Mouse (Mus musculus): ENCODE results near the gene Nlrc5. TPM values are rescaled to one million over a fixed set of nuclear protein-coding genes. Genes with fewer than 3 reads are reported as not detected.

Nlrc5 gene
- polyA plus RNA-seq (2014; fragmentation: Nextera tagmentation; extraction: Ambion mirVana): 0.11 and 0.46 TPM in 2 replicates

DNA sequence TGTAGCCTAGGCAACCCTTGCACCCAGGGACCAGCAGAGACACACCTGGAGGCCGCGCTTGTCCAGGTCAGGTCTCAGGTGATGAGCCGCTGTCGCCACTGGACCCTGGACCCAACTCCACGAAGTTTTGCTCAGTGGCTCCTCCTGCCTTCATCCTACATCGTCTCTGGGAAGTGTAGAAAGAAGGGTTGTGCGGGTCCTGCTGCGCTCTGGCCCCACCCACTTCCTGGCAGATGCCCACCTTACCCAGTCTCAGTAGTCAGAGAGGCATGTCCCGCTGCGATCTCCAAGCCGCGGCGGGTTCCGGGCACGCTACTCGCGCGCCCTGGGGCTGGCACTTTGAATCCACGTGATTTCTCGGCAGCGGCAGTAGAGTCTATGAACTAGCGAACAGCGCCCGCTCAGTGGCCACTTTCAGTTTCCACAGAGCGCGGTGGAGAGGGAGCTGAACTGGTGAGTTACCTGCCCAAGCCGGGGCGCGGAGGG, at the start of gene Nlrc5:
Gene Nlrc5 (plus strand): TSS at position 376 of the 486 bp plus-strand sequence.
- H3K36me3 ChIP-seq (ENCODE audit: insufficient read depth): no peaks in the 10 kb centered on the region
- H3K4me3 ChIP-seq (ENCODE audit: low read depth, low read length): peak within 1 kb of the TSS; percentile 40
- DNase-seq (peak; percentile 75), ATAC-seq (ENCODE audit: insufficient read depth) (peak; percentile 63; the same call in 1 of the 2 replicates)
- H3K4me1 ChIP-seq (ENCODE audit: insufficient read depth): no peaks in the 10 kb centered on the region
- peak within 1 kb of the TSS; percentile 80 for H3K4me2 ChIP-seq
- TF ChIP-seq CTCF (IDR thresholded peaks at IDR 0.05; ENCODE audit: low read depth): no peak
- H3K9me3 ChIP-seq (ENCODE audit: low read depth, low read length): no peaks in the 10 kb centered on the region
- H3K9ac ChIP-seq: peak within 1 kb of the TSS; percentile 33; the same call in 1 of the 2 replicates
- 3% methylated on average over 29 of the region's 29 CpGs for WGBS
- H3K27ac ChIP-seq (ENCODE audit: low read depth): no peak within 1 kb of the TSS
- peaks cover 8% of the 10 kb centered on the region; the same call in 1 of the 2 replicates for H3K27me3 ChIP-seq (ENCODE audit: insufficient read depth, low read length)

- no peak for ATAC-seq (ENCODE audit: insufficient read depth)
Observed at GRCm38 (mm10) chr8:94385506-94386213, 48.5 kb upstream of the Nlrc5 start.

DNA sequence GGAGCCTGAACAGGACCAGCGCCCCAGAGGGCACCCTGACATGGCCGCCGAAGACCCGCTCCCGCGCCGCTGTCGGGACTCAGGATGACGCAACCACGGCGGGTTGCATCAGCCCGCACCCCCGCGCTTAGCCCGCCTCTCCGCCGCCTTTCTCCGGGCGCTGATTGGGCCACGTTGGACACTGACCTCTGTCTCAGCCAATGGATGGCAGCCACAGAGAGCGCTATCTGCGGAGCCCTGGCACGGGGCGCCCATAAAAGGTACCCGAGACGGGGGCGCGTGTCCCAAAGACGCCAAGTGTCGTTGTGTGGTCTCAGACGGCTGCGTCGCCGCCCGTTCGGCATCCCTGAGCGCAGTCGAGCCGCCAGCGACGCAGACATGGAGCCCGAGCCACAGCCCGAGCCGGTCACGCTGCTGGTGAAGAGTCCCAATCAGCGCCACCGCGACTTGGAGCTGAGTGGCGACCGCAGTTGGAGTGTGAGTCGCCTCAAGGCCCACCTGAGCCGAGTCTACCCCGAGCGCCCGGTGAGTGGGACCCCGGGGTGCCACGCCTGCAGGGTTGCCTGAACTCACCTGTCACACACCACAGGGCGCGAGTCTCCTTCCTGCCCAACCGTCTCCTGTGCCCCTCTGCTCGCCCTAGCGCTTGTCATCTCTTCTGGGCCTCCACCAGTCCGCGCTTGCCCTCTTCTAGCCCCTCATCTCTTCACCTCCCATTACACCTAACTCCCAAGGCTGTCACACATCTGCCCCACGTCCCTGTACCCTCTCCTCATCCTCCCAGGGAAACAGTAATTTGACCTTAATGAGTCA, 47.7 kb upstream of the Nlrc5 start, which contains the start of gene Herpud1:
Gene Herpud1 (plus strand): TSS at position 225 of the 813 bp plus-strand sequence.
- H3K36me3 ChIP-seq (ENCODE audit: insufficient read depth): peaks cover 25% of the 10 kb centered on the region
- H3K9me3 ChIP-seq (ENCODE audit: low read depth, low read length): no peaks in the 10 kb centered on the region
- no peaks in the 10 kb centered on the region for H3K27me3 ChIP-seq (ENCODE audit: insufficient read depth, low read length)
- TF ChIP-seq CTCF (IDR thresholded peaks at IDR 0.05; ENCODE audit: low read depth): no peak
- H3K9ac ChIP-seq: peak within 1 kb of the TSS; percentile 84
- peak within 1 kb of the TSS; percentile 91 for H3K27ac ChIP-seq (ENCODE audit: low read depth)
- WGBS: under 1% methylated on average over 65 of the region's 65 CpGs
- ATAC-seq (ENCODE audit: insufficient read depth) (peak; percentile 98), DNase-seq (peak; percentile 98)
- H3K4me3 ChIP-seq (ENCODE audit: low read depth, low read length): peak within 1 kb of the TSS; percentile 91
- peaks cover 6% of the 10 kb centered on the region; the same call in 1 of the 2 replicates for H3K4me1 ChIP-seq (ENCODE audit: insufficient read depth)
- H3K4me2 ChIP-seq: peak within 1 kb of the TSS; percentile 89

More at GRCm38 (mm10) chr8:94385506-94386213, 48.5 kb upstream of the Nlrc5 start:
- no peak for DNase-seq
- Histone ChIP-seq H3K4me3 (ENCODE audit: low read depth, low read length) (peak overlapping the region; percentile 91), H3K27ac (ENCODE audit: low read depth) (peak overlapping the region; percentile 85), H3K36me3 (ENCODE audit: insufficient read depth) (peaks cover 17% of the 10 kb centered on the region), H3K27me3 (ENCODE audit: insufficient read depth, low read length) (no peaks in the 10 kb centered on the region), H3K9me3 (ENCODE audit: low read depth, low read length) (no peaks in the 10 kb centered on the region), H3K4me1 (ENCODE audit: insufficient read depth) (peaks cover 6% of the 10 kb centered on the region; the same call in 1 of the 2 replicates), H3K4me2 (peak overlapping the region; percentile 89), H3K9ac (peak overlapping the region; percentile 84)
- 26% methylated on average over 20 of the region's 20 CpGs for WGBS
- TF ChIP-seq CTCF (IDR thresholded peaks at IDR 0.05; ENCODE audit: low read depth): 0 out of 2 replicates have a peak, but pooled peaks have one; percentile 3

DNA sequence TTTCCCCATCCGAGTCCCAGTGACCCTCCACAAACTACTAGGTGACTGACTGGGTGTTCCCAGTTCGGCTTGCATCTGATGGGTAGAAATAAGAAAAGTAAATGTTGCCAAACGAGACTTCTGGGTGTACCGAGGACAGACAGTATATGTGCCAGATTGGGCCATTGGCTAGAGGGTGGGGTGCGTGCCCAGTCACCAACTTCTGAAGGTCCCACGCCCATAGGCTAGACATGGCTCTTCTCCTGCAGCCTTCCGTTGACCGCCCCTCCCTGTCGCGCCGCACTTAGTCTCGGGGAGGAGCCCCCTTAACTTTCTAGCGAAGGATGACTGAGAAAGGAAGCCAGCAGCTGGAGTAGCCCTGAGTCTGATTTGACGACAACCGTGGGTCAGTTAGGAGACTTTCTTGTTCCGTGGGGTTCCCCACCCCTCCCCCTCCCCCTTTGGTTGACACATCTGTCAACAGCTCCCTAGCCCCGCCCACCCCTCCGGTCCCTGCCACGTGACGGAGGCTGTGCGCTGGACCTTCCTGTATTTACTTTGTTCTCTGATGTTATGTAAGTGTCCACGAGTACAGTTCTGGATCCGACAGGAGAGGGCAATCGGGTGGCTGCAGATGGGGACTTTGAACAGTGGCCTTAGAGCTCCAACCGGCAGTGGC, 47.0 kb upstream of the Nlrc5 start:
- ATAC-seq (ENCODE audit: insufficient read depth) (peak; percentile 67), DNase-seq (peak; percentile 86)
- peaks cover 6% of the 10 kb centered on the region; the same call in 1 of the 2 replicates for H3K4me1 ChIP-seq (ENCODE audit: insufficient read depth)
- peak overlapping the region; percentile 91 for H3K27ac ChIP-seq (ENCODE audit: low read depth)
- H3K9ac ChIP-seq: peak overlapping the region; percentile 84
- no peaks in the 10 kb centered on the region for H3K9me3 ChIP-seq (ENCODE audit: low read depth, low read length)
- no peaks in the 10 kb centered on the region for H3K27me3 ChIP-seq (ENCODE audit: insufficient read depth, low read length)
- WGBS: under 1% methylated on average over 21 of the region's 25 CpGs
- peak overlapping the region; percentile 91 for H3K4me3 ChIP-seq (ENCODE audit: low read depth, low read length)
- TF ChIP-seq CTCF (IDR thresholded peaks at IDR 0.05; ENCODE audit: low read depth): no peak
- peaks cover 32% of the 10 kb centered on the region for H3K36me3 ChIP-seq (ENCODE audit: insufficient read depth)
- H3K4me2 ChIP-seq: peak overlapping the region; percentile 89

DNA sequence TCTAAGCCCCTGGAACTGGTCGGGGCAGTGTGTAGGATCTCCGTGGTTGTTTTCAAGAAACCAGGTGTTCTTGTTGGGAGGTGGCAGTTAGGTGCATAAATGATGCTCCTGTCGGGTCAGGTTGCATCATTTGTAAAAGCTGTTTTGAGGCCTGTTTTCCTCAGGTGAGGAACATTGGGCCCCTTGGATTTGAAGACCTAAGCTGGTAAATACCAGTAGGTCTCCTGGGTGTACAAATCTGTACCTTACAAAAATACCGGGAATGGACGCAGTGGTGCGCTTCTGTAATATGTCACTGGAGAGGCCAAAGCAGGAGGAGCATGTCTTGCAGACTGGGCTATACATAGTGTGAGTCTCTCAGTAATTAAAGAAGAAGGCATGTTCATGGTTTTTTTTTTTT, 46.4 kb upstream of the Nlrc5 start:
- Histone ChIP-seq H3K4me2 (peak overlapping the region; percentile 89), H3K4me1 (ENCODE audit: insufficient read depth) (peaks cover 6% of the 10 kb centered on the region; the same call in 1 of the 2 replicates), H3K9me3 (ENCODE audit: low read depth, low read length) (no peaks in the 10 kb centered on the region), H3K4me3 (ENCODE audit: low read depth, low read length) (peak overlapping the region; percentile 91), H3K36me3 (ENCODE audit: insufficient read depth) (peaks cover 38% of the 10 kb centered on the region), H3K27ac (ENCODE audit: low read depth) (peak overlapping the region; percentile 91), H3K27me3 (ENCODE audit: insufficient read depth, low read length) (no peaks in the 10 kb centered on the region), H3K9ac (peak overlapping the region; percentile 84)
- TF ChIP-seq CTCF (IDR thresholded peaks at IDR 0.05; ENCODE audit: low read depth): no peak
- DNase-seq (no peak), ATAC-seq (ENCODE audit: insufficient read depth) (no peak)
- 13% methylated on average over 6 of the region's 6 CpGs for WGBS

DNA sequence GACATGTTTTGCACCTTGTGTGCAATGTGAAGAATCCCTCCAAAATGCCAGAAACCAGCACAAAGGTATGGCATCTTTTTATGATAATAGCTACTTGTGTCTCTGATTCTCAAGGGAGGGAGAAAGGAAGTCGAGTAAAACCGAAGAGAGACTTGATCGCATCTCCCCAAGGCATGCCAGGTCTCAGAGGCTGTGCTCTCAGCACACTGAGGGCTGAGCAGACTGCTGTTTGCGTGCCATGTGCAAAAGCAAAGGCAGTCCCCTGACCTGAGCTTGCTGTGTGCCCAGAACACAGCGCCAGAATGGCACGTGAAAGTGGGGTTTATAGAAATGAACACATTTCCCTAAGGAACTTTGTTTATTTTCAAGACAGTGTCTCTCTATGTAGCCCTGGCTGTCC, 44.6 kb upstream of the Nlrc5 start:
- 92% methylated on average over 6 of the region's 6 CpGs for WGBS
- DNase-seq (no peak), ATAC-seq (ENCODE audit: insufficient read depth) (no peak)
- Histone ChIP-seq H3K36me3 (ENCODE audit: insufficient read depth) (peaks cover 55% of the 10 kb centered on the region), H3K9ac (no peak overlapping the region), H3K9me3 (ENCODE audit: low read depth, low read length) (no peaks in the 10 kb centered on the region), H3K4me3 (ENCODE audit: low read depth, low read length) (no peak overlapping the region), H3K4me1 (ENCODE audit: insufficient read depth) (peaks cover 6% of the 10 kb centered on the region; the same call in 1 of the 2 replicates), H3K27me3 (ENCODE audit: insufficient read depth, low read length) (no peaks in the 10 kb centered on the region), H3K4me2 (no peak overlapping the region), H3K27ac (ENCODE audit: low read depth) (no peak overlapping the region)
- TF ChIP-seq CTCF (IDR thresholded peaks at IDR 0.05; ENCODE audit: low read depth): no peak

Data from lung, embryonic 14.5 days (tissue).